Mouse (Mus musculus): ENCODE results near the gene Srcin1.

The Srcin1 gene

GRCm38 (mm10) chr11:97502383-97502782, 73.6 kb downstream of the Srcin1 start:
- peak; percentile 20 for DNase-seq (ENCODE audit: low spot score)

- no peak for DNase-seq (ENCODE audit: low spot score)
Measured at GRCm38 (mm10) chr11:97500720-97501448, 75.1 kb downstream of the Srcin1 start.

- DNase-seq (ENCODE audit: low spot score) = no peak
Measured at GRCm38 (mm10) chr11:97499865-97500719, 75.9 kb downstream of the Srcin1 start, which contains the start of gene 4933428G20Rik. TSS of gene 4933428G20Rik (minus strand) at chr11:97500340.

GRCm38 (mm10) chr11:97497543-97497942, 78.4 kb downstream of the Srcin1 start:
- DNase-seq (ENCODE audit: low spot score) = no peak

- DNase-seq (ENCODE audit: low spot score) = no peak
Measured at GRCm38 (mm10) chr11:97492836-97493235, 83.2 kb downstream of the Srcin1 start.

- DNase-seq (ENCODE audit: low spot score) = no peak
Measured at GRCm38 (mm10) chr11:97491640-97492039, 84.3 kb downstream of the Srcin1 start.

- DNase-seq (ENCODE audit: low spot score) = peak; percentile 69
Measured at GRCm38 (mm10) chr11:97489589-97490324, 86.2 kb downstream of the Srcin1 start.

- no peak for DNase-seq (ENCODE audit: low spot score)
Measured at GRCm38 (mm10) chr11:97487656-97488055, 88.3 kb downstream of the Srcin1 start.

- DNase-seq (ENCODE audit: low spot score) = no peak
Measured at GRCm38 (mm10) chr11:97485661-97486060, 90.3 kb downstream of the Srcin1 start.

GRCm38 (mm10) chr11:97479824-97480223, 96.2 kb downstream of the Srcin1 start:
- DNase-seq (ENCODE audit: low spot score) = no peak

GRCm38 (mm10) chr11:97479085-97479484, 96.9 kb downstream of the Srcin1 start:
- DNase-seq (ENCODE audit: low spot score) = no peak

- no peak for DNase-seq (ENCODE audit: low spot score)
Measured at GRCm38 (mm10) chr11:97478345-97478744, 97.6 kb downstream of the Srcin1 start.

- peak; percentile 73 for DNase-seq (ENCODE audit: low spot score)
Measured at GRCm38 (mm10) chr11:97477431-97477830, 98.6 kb downstream of the Srcin1 start.

GRCm38 (mm10) chr11:97476334-97477095, 99.5 kb downstream of the Srcin1 start:
- DNase-seq (ENCODE audit: low spot score) = peak; percentile 63

GRCm38 (mm10) chr11:97471276-97471675, 104.7 kb downstream of the Srcin1 start:
- DNase-seq (ENCODE audit: low spot score) = no peak

GRCm38 (mm10) chr11:97469828-97470227, 106.2 kb downstream of the Srcin1 start:
- DNase-seq (ENCODE audit: low spot score) = no peak

GRCm38 (mm10) chr11:97468639-97469287, 107.2 kb downstream of the Srcin1 start:
- peak; percentile 91 for DNase-seq (ENCODE audit: low spot score)

- DNase-seq (ENCODE audit: low spot score) = no peak
Measured at GRCm38 (mm10) chr11:97466444-97467160, 109.4 kb downstream of the Srcin1 start.

GRCm38 (mm10) chr11:97465957-97466356, 110.0 kb downstream of the Srcin1 start:
- DNase-seq (ENCODE audit: low spot score) = no peak

- DNase-seq (ENCODE audit: low spot score) = no peak
Measured at GRCm38 (mm10) chr11:97463991-97464390, 112.0 kb downstream of the Srcin1 start.

All from urinary bladder, postnatal 14 days (tissue).